Mouse (Mus musculus) right cerebral cortex, postnatal 36 days (tissue): ENCODE measurements around the gene Hnrnpa3.

Source experiments
- DNase-seq, 2 experiments: peaks; one replicate each; pipeline ENCODE4 v3.0.0; 2022; ENCODE audit warnings: low spot score in 2 of 2, mixed read lengths in 1 of 2

Hnrnpa3 gene

GRCm38 (mm10) chr2:75703375-75704181 lies 44.5 kb downstream of the Hnrnpa3 start:
- peak; percentile 41 to 49 for DNase-seq

DNA sequence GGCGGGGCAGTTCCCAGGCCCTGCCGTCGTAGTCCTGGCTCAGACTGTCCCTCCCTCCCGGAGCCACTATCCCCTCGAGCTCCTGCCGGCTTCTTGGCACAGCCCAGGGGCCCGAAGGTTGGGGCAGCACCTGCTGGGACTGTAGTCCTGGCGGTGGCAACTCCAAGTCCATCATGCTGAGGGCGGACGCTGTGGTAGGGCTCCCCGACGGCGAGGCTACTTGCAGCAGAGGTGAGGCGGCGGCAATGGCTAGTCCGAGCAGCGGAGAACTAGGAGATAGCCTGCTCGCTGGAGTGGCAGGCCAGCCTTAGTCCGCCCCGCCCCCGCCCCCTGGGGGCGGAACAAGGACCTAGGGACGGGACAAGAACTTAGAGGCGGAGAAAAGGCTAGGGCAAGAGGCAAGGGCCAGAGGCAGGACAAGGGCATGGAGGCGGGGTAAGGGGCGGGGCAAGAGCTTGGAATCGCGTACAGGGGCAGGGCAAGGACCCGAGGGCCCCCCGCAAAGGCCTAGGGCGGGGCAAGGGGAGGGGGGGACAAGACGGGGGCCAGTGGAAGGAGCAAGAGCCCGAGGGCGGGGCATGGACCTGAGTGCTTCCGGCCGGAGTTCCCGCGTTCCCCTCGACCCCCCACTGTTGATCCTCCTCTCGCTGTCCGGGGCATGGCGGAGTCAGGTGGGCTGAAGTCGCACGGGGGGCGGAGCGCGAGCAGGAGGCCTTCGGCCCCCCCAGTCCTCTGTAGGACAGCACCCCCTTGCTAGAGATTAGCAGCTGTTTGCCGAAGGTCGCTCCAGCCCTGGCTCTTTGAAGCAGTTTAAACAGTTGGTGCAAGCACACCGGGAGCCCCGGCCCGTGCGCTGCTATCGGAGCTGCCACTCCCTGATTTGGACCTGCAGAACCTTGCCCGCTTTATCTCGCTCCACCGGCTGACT lies 45.4 kb downstream of the Hnrnpa3 start, which contains the start of gene Nfe2l2:
Gene Nfe2l2, minus strand, starts transcription at position 408 of the 928 bp plus-strand sequence.
- DNase-seq = peak; percentile 76 to 86

DNA sequence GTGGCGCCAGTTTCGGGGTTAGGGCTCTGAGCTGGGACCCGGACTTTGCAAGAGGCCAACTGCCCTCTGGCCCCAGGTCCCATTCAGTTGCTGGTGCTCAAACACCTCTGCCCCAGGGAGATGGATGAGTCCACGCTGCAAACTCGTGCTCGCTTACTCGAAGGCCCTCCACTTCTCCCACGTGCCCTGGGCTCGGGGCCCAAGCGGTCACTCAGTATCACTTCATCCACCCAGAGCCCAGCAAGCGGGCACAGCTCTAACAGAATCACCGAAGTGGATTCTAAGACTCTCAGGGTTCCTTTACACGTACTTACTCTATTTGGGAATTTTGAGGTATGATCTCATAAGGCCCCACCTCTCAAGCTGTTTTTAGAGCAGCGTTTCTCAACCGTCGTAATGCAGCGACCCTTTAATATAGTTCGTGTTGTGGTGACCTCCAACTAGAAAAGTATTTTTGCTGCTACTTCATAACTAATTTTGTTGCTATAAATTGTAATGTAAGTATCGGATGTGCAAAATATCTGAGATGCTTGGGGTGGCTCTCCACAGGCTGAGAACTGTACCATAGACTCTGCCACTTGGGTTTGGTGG lies 46.2 kb downstream of the Hnrnpa3 start:
- no peak for DNase-seq

DNA sequence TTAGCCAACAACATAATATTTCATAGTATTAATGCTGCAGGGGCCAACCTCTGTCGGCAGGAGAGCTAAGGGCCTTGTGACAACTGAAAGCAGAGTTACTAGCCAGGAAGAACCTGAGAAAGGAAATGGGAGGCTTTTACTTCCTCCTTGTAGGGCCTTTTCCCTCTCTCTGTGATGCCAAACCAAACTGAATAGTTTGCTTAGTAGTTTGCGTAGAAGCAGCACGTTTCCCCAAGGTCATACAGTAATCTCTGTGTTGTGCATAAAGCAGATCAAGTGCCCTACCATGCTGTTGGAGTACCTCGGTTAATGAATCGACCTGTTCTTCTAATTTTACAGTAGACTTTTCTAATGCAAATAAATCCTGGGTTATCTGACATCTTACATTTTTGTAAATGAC lies 47.4 kb downstream of the Hnrnpa3 start:
- DNase-seq = no peak

GRCm38 (mm10) chr2:75707420-75707819 lies 48.4 kb downstream of the Hnrnpa3 start:
- DNase-seq = no peak

- no peak for DNase-seq
Observed at GRCm38 (mm10) chr2:75713083-75713482, 54.0 kb downstream of the Hnrnpa3 start.

- DNase-seq = no peak
Observed at GRCm38 (mm10) chr2:75714766-75715165, 55.7 kb downstream of the Hnrnpa3 start.

DNA sequence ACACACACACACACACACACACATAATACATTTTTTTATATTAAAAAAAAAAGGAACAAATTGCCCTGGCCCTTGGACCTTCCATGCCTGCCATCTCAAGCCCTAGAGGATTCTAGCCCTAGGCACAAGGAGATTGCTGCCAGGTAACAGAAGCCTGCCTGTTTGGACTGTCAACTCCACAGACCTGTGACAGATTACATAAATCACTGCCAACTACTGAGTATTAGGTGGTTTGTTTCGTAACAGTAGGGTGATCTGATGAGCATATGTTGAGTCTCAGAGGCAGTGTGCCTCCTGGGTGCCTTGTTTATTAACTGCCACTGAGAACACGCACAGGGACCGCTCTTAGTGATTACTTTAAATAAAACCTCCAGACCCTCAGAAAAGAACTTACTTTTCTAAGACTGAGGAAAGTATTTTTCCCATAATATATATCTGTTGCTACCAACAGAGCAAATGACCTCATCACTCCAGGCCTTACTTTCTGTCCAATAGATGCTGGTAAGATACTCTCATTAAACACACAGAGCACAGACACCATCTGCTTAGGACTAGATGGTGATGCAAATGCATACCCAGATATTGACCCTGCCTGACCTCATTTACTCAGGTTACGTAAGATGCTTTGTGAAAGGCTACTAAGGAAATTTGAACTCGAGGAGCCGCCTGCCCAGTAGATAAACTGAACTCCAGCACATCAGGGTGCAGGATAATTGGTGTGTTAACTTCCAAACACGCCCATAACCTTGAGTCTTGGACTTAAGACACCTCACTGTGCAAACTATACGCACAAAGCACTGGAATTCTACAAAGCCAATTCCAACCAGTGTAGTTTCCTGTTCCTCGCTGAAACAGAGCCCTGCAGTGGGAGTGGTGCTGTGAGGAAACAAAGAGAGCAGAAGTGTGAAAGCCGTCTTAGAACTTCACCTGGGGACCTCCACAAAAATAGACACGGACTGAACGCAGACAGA lies 57.3 kb downstream of the Hnrnpa3 start:
- no peak for DNase-seq
